Mouse (Mus musculus) activated CD4-positive, CD25-positive, alpha-beta regulatory T cell, adult 4 months (primary cell): ENCODE data around the gene Rdh13. TPM values are rescaled to one million over a fixed set of nuclear protein-coding genes. Genes with fewer than 3 reads are reported as not detected.
A peak's percentile ranks its signal among the peaks of the same experiment; 100 is the strongest.

Source experiments
- ATAC-seq: one replicate; pipeline ENCODE4 v1.8.0; 2017
- polyA plus RNA-seq, 2 experiments: library from polyadenylated mRNA; unstranded; fragments of 100-300 nt; shearing (Covaris generic); gene quantifications; one replicate each; pipeline ENCODE4 v1.2.1; 2017

Gene Rdh13
- polyA plus RNA-seq: 10 to 100 TPM; 13.6 to 16.8 TPM

DNA sequence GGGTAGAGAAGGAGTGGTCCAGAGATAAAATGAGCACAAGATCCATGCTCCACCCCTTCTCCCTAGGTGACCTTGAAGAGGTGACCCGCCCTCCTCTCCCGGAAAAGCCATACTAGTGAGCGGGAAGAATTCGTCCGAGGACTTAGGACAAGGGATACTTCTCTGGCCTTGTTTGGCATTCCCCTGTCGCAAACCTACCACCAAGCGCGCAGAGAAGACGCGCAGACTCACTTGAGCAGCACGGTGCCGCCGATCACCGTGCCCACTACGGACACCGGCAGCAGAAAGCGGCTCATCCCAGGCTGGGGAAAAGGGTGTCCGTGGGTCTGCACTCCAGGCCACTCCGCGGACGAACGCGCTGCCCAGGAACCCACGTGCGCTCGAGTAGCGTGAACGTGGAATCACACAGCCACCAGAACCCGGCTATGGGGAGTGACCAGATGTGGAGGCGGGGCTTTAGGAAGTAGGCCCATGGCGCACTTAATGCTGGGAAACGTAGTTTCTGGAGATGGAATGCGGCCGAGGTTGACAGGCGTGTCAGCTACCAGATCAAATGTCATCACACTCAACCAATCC, at the start of gene Rdh13:
TSS of gene Rdh13 (minus strand) at position 434 of the 576 bp plus-strand sequence.
- peak; percentile 99 for ATAC-seq

DNA sequence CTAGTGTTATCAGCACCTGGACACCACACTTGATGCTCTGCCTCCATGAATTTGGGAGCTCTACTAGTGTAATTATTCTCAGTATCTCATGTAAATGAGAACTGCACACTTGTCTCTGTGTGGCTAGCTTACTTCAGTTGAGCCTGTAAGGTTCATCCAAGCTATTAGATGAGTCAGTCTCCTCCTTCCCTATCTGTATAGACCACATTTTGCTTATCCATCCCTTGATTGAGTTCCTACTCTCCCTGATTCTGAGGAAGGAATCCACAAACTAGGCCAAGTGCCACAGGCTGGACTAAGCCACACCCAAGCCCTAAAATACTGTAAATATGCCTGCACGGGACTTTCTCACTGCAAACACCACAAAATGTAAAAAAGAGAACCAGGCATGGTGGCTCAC, 48.5 kb upstream of the Rdh13 start:
- ATAC-seq: no peak

DNA sequence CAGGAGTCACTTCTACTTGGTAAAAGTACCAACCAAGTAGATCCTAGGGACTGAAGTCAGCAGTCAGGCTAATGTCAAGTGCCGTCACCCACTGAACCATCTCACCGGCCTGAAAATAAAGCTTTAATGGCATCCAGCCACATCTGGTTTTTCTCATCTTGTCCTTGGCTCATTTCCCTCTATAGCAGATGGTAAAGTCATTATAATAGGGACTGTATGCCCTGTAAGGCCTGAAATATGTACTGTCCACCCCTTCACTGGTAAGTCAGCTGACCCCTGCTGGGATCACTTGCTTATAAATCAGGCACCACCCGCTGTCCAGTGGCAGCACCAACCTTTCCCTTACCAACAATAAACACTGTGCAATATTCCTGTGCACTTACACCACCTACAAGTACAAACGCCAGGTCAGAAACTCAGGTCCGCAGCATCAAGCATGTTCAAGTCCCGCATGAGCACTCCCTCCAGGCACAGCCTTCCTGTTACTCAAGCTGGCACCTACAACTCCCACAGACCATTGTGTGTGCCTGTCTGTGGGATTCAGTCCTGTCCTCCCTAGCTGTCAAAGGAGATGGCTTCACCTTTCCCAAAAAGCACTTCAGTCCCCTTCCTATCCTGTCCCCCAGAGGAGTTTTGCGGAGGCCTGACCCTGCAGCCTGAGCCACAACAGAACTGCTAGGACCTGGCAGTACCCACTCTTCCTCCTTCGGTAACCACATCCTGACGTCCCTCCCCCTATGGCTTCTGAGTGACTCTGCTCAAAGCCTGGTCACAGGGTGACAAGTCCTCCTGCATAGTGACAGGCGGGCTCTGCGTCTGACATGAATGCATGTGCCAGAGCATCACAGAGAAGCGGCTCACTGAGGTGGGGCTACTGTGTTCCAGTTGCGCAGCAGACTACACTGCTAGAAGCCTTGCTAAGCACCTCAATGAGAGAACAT, 47.1 kb upstream of the Rdh13 start:
- peak; percentile 97 for ATAC-seq

DNA sequence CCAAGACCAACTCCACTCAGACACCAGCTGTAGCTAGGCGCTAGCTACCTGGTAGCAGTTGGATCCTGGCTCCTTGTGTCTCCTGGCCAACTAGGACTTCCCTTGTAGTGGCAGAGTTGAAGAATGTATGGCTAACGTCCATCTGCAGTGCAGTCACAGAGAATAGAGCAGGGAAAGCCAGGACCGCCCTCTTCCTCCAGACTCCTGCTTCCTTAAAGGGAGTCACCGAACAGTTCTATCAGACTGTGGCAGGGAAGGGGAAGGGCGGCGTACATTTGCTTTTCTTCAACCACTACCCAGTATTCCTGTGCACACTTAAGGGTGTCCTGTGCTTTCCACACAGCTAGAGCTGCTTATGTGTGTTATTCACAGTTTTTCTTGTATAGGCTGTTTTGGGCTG, 45.9 kb upstream of the Rdh13 start:
- ATAC-seq: no peak

DNA sequence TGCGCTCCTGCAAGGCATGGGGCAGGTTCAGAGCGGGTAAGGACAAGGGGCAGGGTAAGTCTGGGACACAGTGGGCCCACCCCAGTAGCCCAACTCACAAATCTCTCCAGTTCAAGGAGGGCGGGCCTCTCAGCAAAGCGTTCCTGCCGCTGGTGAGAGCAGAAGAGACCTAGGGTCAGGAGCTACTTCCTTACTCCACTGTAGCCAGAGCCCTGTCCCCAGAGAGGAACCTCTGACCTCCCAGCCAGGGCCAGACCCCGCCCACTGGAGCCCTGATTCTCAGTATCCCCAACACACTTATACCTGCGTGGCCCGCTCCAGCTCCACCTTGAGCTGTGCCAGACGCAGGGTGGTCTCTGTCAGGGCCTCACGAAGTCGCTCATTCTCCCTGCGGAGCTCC, 36.8 kb upstream of the Rdh13 start:
- ATAC-seq: no peak

DNA sequence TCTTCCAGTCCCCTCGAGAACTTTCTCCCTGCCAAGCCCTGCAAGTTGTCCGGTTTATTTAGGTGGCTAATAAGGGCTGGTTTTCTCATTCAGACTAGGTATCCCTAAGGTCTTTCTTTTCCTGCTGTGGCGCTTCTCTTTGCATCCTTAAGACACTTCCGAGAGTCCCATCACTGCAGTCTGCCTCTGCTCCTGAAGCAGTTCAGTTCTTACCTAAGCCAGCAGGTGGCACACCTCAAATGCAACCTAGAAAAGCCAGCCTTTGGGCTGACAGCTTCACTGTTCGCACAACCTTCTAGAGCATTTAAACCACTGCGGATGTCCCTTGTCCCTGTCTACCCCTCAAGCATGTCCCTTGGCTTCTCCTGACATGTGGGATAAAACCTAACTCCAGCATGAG, 34.2 kb upstream of the Rdh13 start:
- ATAC-seq: peak; percentile 60

DNA sequence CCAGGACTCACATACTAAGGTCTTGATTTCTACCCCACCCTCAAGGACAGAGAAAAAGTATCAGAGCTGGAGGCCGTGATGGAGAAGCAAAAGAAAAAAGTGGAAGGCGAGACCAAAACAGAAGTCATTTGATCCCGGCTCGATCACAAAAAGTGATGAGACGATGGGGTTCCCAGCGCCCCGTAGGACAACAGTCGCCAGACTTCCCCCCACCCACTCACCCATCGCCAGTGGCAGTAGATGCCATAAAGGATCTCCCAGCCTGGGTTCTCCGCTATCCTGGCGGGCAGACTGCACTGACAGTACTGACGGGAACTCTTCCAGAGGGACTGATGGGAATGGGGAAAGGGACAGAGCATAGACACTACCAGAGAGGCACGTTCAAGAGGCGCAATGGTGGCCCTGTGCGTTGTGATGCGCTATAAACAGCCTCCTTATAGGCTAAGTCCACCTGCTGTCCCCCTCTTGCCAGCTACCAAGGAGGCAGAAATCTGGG, 33.4 kb upstream of the Rdh13 start:
- no peak for ATAC-seq

DNA sequence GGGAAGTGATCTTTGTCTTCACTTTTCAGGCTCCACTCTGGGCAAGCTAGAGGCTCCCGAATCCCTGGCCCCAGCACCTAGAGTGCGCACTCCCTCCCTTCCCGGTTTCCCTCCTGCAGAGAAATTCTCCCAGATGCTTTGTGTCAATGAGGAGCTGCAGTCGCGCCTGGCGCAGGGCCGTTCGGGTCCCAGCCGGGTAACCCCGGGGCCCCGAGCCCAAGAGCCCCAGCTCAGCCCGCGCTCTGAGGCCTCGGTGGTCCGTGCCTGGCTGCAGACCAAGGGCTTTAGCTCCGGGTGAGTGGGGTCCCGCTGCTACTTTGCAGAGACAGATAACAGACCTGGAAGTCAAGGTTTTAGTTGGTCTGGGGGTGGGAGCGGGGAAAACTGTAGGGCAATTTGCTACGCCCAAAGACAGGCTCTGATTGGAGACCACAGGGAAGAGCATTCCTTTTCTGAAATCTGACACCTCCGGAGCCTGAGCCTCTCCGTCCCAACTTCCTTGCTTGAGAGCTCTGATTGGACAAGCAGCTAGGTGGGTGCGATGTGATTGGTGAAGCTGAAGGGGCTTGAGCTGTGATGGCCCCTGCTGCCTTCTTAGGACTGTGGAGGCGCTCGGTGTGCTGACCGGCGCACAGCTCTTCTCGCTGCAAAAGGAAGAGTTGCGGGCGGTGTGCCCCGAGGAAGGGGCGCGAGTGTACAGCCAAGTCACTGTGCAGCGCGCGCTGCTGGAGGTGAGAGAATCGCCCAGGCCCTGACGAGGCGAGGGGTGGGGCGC, 32.8 kb upstream of the Rdh13 start:
- ATAC-seq: no peak

DNA sequence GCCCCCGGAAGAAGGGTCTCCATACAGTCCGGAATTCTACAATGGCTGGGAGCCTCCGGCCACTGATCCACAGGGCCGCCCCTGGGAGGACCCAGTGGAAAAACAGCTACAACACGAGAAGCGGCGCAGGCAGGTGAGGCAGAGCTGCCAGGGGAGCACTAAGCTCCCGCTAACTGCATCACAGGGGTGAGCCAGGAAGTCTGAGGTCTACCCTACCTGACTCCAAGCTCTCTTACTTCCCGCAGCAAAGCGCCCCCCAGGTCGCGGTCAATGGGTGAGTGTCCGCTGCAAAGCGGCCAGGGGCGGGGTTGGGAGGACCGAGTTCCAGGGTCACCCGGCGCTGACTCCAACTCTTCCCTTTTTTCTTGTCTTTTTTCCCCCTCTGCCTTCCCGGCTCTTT, 28.5 kb upstream of the Rdh13 start:
- no peak for ATAC-seq

DNA sequence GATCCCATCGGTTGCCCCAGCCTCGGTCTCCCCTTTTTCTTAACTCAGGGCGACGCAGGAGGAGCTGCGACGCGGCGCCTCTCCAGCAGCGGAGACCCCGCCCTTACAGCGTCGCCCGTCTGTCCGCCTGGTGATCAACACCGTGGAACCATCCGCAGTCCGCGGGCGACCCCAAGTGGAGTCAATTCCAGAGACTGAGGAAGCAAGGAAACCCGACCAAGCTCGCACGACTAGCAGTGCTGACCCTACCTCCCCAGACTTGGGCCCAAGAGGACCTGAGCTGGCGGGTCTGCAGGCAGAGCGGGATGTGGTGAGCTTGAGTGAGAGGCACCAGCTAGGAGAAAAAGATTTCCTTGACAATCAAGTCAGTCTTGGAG, 25.7 kb upstream of the Rdh13 start:
- ATAC-seq: no peak

DNA sequence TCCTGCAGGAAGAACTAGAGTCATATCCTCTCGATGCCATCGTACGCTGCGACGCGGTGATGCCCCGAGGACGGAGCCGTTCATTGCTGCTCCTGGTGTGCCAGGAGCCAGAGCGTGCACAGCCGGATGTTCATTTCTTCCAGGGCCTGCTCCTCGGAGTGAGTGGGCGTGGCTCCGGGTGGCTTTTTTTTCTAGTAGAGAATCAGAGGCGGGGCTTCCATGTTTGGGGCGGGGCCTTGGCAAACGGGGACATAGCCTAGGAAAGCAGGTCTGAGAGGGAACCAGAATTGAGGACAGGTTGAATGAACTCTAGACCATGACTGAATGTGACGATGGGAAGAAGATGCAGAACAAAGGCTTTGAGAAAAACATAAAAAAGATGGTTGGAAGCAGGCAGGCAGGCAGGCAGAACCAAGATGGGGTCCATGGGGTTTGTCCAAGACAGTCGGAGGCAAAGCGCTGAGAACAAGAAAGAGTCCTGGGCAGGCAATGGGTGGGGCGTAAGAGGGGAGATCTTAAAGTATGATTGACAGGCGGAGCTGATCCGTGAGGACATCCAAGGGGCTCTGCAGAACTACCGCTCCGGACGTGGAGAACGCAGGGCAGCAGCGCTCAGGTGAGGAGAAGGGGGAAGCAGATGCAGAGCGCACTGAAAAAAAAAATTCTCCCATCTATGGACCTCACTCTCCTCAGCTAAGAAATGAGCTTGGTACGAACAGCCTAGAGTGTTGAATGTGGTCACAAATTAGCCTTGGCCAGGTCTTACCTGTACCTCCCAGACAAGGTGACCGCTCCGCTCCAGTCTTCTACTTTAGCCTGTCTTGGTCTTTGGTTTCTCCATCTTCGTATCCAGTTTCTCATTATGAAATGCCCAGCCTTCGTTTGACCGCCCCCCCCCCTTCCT, 25.1 kb upstream of the Rdh13 start:
- no peak for ATAC-seq

DNA sequence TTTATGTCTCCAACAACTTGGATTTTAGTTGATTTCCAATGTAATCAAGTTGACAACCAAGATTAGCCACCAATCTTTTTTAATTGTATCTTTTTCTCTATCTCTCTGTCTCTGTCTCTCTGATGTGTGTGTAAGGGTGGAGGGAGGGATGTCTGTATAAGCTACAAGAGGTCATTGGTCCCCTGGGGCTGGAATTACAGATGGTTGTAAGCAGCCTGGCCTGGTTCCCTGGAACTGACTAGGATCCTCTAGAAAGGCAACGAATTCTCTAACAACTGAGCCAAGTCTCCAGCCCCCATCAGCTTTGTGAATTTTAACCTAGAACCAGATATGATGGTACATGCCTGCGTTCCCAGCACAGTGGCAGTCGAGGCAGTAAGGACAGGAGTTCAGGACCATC, 22.4 kb upstream of the Rdh13 start:
- no peak for ATAC-seq

DNA sequence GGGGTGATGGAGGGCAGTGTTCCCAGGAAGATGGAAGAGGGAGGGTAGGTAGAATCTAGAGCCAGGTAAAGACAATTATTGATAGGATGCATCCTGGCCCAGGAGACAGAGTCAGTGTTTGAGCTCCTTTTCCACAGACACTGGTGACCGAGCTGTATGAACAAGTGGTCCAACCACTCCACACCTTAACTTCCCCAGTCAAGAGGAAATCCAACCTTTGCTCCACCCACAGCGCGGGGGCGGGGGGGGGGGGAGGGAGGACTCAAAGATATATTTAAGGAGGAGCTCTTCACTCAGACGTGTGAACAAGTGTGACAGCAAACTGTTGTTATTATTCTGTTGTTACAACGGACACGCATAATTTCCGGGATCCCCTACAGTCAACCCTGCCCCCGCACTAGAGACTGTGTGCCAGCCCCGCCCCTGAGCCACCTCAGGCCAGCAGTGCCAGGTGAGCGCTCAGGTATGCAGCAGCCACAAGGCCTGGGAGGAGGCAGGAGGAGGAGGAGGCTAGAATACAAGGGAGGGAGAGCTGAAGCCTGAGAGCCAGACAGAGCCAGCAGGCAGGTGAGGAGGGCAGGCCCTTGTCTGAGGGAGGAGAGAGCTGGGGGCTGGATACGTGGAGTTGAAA, 18.9 kb upstream of the Rdh13 start:
- peak; percentile 79 for ATAC-seq

DNA sequence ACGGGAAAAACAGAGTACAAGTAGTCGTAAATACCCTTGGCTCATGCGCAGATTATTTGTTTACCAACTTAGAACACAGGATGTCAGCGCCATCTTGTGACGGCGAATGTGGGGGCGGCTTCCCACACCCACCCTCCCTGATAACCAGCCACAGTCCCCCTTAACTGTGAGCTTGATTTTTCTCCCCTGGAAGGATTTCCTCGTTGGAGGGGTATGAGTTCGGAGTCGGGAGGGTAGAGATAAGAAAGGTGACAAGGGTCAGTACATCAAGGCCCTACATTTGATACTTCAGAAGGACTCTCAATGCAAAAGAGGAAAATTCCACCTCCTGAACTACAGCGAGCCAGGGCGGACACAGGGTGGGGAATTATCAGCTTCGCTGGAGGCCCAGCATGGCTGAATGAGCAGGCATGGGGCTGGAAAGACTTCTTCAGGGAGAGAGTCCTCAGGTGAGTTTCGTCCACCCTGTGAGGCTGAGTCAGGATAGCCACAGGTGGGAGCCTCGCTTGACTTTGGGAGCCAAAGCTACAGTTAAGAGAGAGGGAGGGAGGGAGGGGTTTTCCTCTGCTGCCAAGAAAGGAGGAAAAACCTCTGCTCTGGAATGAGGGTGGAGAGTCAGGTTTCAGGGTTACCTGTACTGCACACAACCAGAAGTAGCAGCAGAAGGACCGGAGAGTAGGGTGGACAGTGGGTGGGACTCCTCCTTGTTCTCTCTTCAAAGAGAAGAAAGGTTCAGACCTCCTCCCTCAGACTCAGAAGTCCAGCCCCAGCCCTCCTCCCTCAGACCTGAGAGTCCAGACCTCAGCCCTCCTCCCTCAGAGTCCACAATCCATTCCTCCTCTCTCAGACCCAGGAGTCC, 15.4 kb upstream of the Rdh13 start, which contains the start of gene Eps8l1:
TSS of gene Eps8l1 (plus strand) at position 99 of the 859 bp plus-strand sequence.
- peak; percentile 16 for ATAC-seq

DNA sequence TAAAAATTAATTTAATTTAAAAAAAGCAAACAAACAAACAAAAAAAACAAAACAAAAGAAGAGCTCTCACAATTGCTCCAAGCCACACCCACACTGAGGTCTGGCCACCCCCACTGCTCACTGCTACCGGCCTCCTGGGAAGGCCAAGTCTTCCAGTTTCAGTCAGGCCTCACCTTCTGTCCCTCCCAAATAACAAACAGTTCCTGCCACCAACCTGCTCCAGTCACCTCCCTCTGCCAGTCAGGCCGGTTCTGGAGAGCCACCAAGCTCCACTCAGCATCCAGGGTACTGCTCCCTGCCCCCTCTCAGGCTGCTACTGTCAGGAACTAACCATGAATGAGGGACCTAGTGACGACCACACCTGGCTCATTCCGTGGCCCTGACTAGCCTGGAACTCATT, 7.2 kb upstream of the Rdh13 start:
- no peak for ATAC-seq

DNA sequence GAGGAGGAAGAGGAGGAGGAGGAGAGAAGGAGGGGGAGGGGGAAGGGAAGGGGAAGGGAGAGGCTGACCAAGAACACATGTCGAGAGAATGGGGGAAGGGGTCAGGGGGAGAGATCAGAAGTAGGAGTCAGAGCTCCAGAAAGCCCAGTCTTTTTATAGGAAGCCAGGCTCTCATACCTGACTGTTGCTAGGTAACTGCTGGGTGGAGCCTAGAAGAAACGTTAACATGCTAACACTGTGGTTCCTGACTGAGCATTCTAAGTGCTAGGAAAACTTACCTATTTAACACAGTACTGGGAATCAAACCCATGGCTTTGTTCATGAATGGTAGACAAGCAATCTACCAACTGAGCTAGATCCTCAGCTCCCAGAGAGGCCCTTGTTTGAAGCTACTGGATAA, 3.8 kb upstream of the Rdh13 start:
- no peak for ATAC-seq

DNA sequence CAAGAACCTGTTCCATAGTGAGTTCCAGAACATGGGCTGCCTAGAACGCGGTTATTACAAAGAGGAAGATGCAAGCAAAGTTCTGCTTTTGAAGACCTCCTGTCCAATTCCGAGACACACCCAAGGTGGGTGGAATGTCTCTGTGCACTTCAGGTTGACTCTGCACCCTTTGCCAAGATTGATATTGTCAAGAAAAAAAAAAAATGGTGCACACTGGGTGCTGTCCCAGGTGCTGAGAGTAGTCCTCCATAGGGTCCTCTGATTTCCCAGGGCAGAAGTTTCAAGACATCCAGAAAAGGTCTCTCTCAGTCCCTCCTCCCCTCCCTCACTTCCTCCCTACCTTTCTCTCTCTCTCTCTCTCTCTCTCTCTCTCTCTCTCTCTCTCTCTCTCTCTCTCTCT, 3.0 kb upstream of the Rdh13 start:
- no peak for ATAC-seq

DNA sequence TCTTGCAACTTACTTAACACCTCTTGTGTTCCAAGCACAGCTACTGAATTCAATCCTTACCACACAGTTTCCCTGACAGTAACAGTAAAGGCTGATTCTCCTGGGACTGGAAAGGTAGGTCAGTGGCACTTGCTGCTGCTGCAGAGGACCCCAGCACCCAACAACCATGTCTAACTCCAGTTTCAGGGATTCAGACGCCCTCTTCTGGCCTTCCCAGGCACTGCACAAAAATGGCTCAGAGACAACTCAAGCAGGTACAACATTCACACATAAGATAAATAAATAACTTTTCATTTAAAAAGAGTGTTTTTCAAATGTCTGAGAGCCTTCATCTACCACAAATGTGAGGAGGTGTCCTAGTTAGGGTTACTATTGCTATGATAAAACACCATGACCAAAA, 1.7 kb upstream of the Rdh13 start:
- ATAC-seq: no peak

DNA sequence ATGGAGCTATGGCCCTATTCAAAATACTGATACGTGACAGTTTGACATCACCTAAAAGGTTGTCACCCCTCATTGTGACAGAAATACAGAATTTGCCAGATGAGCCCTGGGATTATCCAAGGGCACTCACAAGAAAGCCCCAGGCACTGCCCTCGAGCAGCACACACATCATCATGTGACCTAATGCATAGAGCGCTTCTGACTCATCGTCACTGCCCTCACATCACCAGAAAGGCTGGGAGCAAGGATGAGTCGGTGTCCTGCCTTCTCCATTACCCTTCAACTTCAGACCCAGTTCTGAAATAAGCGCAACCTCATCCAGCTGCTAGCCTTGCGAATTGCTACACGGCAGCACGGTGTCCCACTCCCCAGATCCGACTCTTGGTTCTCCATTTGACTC, 4.9 kb downstream of the Rdh13 start:
- ATAC-seq: no peak

DNA sequence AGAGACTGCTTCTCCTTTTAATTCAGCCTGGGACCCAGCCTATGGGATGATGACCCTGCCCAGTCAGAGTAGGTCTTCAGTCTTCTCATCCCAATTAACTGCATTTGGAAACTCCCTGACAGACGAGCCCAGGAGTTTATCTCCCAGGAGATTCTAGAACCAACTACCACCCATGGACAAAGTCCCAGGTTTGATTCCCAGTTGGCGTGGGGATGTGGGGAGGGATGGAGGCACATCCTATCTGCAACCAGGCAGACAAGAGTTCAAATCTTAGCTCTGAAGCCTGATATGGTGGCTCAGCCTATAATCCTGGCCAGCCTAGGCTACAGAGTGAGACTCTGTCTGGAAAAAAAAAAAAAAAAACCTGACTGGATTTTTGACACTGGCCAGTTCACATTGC, 7.7 kb downstream of the Rdh13 start:
- no peak for ATAC-seq

DNA sequence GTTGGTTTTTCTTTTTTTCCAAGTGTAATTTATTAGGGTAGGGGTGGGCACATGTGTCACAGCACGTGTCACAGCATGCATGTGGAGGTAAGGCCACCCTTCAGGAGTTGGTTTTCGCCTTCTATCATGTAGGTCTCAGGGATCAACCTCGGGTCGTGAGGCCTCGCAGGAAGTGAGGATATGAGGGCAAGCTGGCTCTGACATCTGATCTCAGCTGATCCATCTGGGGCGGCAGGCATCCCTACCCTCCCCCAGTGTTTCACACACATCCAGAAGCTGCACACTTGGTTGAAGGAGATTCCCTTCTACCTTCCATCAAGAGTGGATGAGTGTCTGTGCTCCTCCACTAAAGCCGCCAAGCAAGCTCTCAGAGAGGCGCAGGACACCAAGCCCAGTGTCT, 13.4 kb downstream of the Rdh13 start:
- ATAC-seq: no peak
